In the genomic region with DNA sequence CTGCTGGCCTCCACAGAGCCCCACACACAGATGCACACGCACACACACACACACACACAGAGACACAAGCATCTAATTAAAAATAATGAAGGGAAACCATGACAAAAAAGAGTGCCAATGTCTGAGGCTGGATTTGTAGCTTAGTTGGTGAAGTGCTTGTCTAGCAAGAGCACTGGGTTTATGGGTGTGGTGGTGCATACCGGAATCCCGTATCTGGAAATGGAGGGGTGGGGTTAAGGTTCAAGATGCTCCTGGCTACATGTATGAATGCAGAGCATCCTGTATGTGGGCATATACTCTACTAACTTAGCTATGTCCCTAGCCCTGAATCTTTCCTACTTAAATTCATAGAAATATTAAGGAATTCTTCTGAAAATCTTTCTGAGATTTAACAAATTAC, we compare ENCODE assay signal across 20 mouse cellular contexts. TPM values are rescaled to one million over a fixed set of nuclear protein-coding genes. Genes with fewer than 3 reads are reported as not detected.
A peak's percentile ranks its signal among the peaks of the same experiment; 100 is the strongest.
DNase-seq lines count a peak whose midpoint lies in the region; ATAC-seq lines count a peak whose summit lies in the region.
"Had no signal": no experiment of that assay in that cellular context is flagged by ENCODE, and none has a peak within 500 bp of the region (broad histone marks: within the 10 kb centered on the region; RNA-seq: fewer than 3 reads in every experiment).

No protein-coding gene starts in this region.

- 0 out of 2 replicates have a peak overlapping the region, but pooled peaks have one; percentile 8 for H3K4me2 ChIP-seq in heart, embryonic 14.5 days (ENCODE audit: low read length)
- peak overlapping the region; percentile 8; the same call in 1 of the 2 replicates for H3K4me2 ChIP-seq in liver, embryonic 12.5 days
- H3K4me2 ChIP-seq in liver, embryonic 13.5 days, result 0 out of 2 replicates have a peak overlapping the region, but pooled peaks have one; percentile 3
- H3K4me2 ChIP-seq: lung, embryonic 15.5 days; neural tube, embryonic 12.5 days had no signal

- H3K4me1 ChIP-seq in heart, embryonic 14.5 days (ENCODE audit: control insufficient read depth in 2 of 2, insufficient read depth in 2 of 2, low read length in 2 of 2), result peaks cover 3 to 47% of the 10 kb centered on the region in 2 experiments
- peaks cover 24% of the 10 kb centered on the region for H3K4me1 ChIP-seq in heart, embryonic 10.5 days
- peaks cover 50% of the 10 kb centered on the region for H3K4me1 ChIP-seq in liver, embryonic 12.5 days
- H3K4me1 ChIP-seq in liver, embryonic 13.5 days (replicated peaks), result peaks cover 56% of the 10 kb centered on the region

- no peak for DNase-seq in heart, embryonic 10.5 days (ENCODE audit: low spot score)
- DNase-seq in liver (no peak), R1 (ENCODE audit: low read depth, low spot score) (peak; percentile 77)
- no peak for DNase-seq in liver, embryonic 13.5 days
- DNase-seq: adrenal gland, postnatal 36 days; cerebellum, adult 9-11 months; kidney, postnatal 4 days; lung, postnatal 36 days; midbrain, embryonic 14.5 days; right cerebral cortex, postnatal 4 days; thymus, adult 18-20 months; thymus, postnatal 4 days had no signal

- H3K4me3 ChIP-seq in heart, embryonic 14.5 days (ENCODE audit: control insufficient read depth in 1 of 2, insufficient read depth in 1 of 2, low read depth in 1 of 2, low read length in 2 of 2), result no peak overlapping the region
- H3K4me3 ChIP-seq in heart, embryonic 10.5 days, result no peak overlapping the region
- no peak overlapping the region for H3K4me3 ChIP-seq in liver, embryonic 12.5 days
- H3K4me3 ChIP-seq in liver, embryonic 13.5 days (replicated peaks), result no peak overlapping the region
- H3K4me3 ChIP-seq: lung, embryonic 15.5 days; neural tube, embryonic 12.5 days had no signal

- H3K9ac ChIP-seq in heart, embryonic 14.5 days (ENCODE audit: low read length), result 0 out of 2 replicates have a peak overlapping the region, but pooled peaks have one; percentile 5
- peak overlapping the region; percentile 46 for H3K9ac ChIP-seq in liver, embryonic 12.5 days
- H3K9ac ChIP-seq in liver, embryonic 13.5 days, result no peak overlapping the region
- H3K9ac ChIP-seq: liver, embryonic 14.5 days; lung, embryonic 15.5 days; neural tube, embryonic 12.5 days had no signal

- no peaks in the 10 kb centered on the region for H3K9me3 ChIP-seq in heart, embryonic 14.5 days (ENCODE audit: control insufficient read depth, low read length)
- H3K9me3 ChIP-seq in heart, embryonic 10.5 days, result no peaks in the 10 kb centered on the region
- H3K9me3 ChIP-seq in liver, embryonic 12.5 days (replicated peaks), result no peaks in the 10 kb centered on the region
- H3K9me3 ChIP-seq in liver, embryonic 13.5 days (replicated peaks), result no peaks in the 10 kb centered on the region
- H3K9me3 ChIP-seq: lung, embryonic 15.5 days; neural tube, embryonic 12.5 days had no signal

- 0 out of 4 replicates have a peak overlapping the region, but pooled peaks of 1 of the 2 experiments have one; percentile 26 for H3K27ac ChIP-seq in heart, embryonic 14.5 days (replicated peaks in 1 of 2; ENCODE audit: control insufficient read depth in 1 of 2, insufficient read depth in 1 of 2, low read depth in 2 of 2, low read length in 2 of 2)
- no peak overlapping the region for H3K27ac ChIP-seq in heart, embryonic 10.5 days
- peak overlapping the region; percentile 54; the same call in 1 of the 2 replicates for H3K27ac ChIP-seq in liver, embryonic 12.5 days
- 0 out of 2 replicates have a peak overlapping the region, but pooled peaks have one; percentile 37 for H3K27ac ChIP-seq in liver, embryonic 13.5 days
- H3K27ac ChIP-seq: hindbrain, postnatal 0 days; liver, embryonic 14.5 days; lung, embryonic 15.5 days; neural tube, embryonic 12.5 days had no signal

- ATAC-seq in heart, embryonic 14.5 days (ENCODE audit: insufficient number of reproducible peaks, insufficient read depth, low FRiP score, low read depth), result no peak
- no peak for ATAC-seq in liver, embryonic 12.5 days
- ATAC-seq in liver, embryonic 13.5 days (ENCODE audit: low read depth), result no peak
- ATAC-seq in megakaryocyte, adult 5-6 weeks (ENCODE audit: poor library complexity, severe bottlenecking), result no peak
- ATAC-seq: hindbrain, postnatal 0 days; intestine, embryonic 16.5 days had no signal

- no peaks in the 10 kb centered on the region for H3K27me3 ChIP-seq in heart, embryonic 14.5 days (ENCODE audit: control insufficient read depth, insufficient read depth, low read length)
- H3K27me3 ChIP-seq in heart, embryonic 10.5 days (ENCODE audit: insufficient read depth, poor library complexity, severe bottlenecking), result no peaks in the 10 kb centered on the region
- no peaks in the 10 kb centered on the region for H3K27me3 ChIP-seq in liver, embryonic 12.5 days (replicated peaks)
- H3K27me3 ChIP-seq in liver, embryonic 13.5 days, result no peaks in the 10 kb centered on the region
- H3K27me3 ChIP-seq: lung, embryonic 15.5 days; neural tube, embryonic 12.5 days had no signal

- peaks cover 85% of the 10 kb centered on the region for H3K36me3 ChIP-seq in heart, embryonic 14.5 days (ENCODE audit: control insufficient read depth, insufficient read depth, low read length)
- H3K36me3 ChIP-seq in heart, embryonic 10.5 days, result peaks cover 74% of the 10 kb centered on the region
- H3K36me3 ChIP-seq in liver, embryonic 12.5 days, result peaks cover 74% of the 10 kb centered on the region
- H3K36me3 ChIP-seq in liver, embryonic 13.5 days, result peaks cover 71% of the 10 kb centered on the region

- 72% methylated on average over 3 of the region's 3 CpGs for WGBS in heart, embryonic 14.5 days
- WGBS in heart, embryonic 10.5 days, result 81% methylated on average over 3 of the region's 3 CpGs
- 78% methylated on average over 3 of the region's 3 CpGs for WGBS in liver, embryonic 12.5 days (ENCODE audit: insufficient replicate concordance)
- WGBS in liver, embryonic 13.5 days (ENCODE audit: insufficient replicate concordance), result 64% methylated on average over 3 of the region's 3 CpGs

RNA-seq across cellular contexts. Expression of a gene that starts 5.0 kb away (rescaled TPM):
- polyA plus RNA-seq in heart, embryonic 14.5 days (2014; fragmentation: Nextera tagmentation; extraction: Ambion mirVana), result 612 and 625 TPM in 2 replicates
- polyA plus RNA-seq in heart, embryonic 10.5 days (2016; fragmentation: Nextera tagmentation; extraction: Ambion mirVana), result 515 and 584 TPM in 2 replicates
- polyA plus RNA-seq in liver, embryonic 12.5 days (2016; fragmentation: Nextera tagmentation; extraction: Ambion mirVana), result 173 and 176 TPM in 2 replicates
- polyA plus RNA-seq in liver, embryonic 13.5 days (2015; fragmentation: Nextera tagmentation; extraction: Ambion mirVana), result 114 and 134 TPM in 2 replicates
- 36.7 and 38.0 TPM in 2 replicates for total RNA-seq in megakaryocyte, adult 5-6 weeks (2015)
- 47.0 and 68.7 TPM in 2 replicates for total RNA-seq in megakaryocyte, adult 5-6 weeks (2017)
